Mouse (Mus musculus): ENCODE measurements around the gene Adtrp. TPM values are rescaled to one million over a fixed set of nuclear protein-coding genes. Genes with fewer than 3 reads are reported as not detected.

Gene Adtrp
- polyA plus RNA-seq, 1 experiment from 2014 or later: 1.0 TPM

GRCm38 (mm10) chr13:41846516-41846915 lies 968 bp downstream of the Adtrp start:
- H3K4me3 ChIP-seq (ENCODE audit: low read depth, low read length): no peak overlapping the region
- no peaks in the 10 kb centered on the region for H3K36me3 ChIP-seq (ENCODE audit: control insufficient read depth, insufficient read depth, low read length)
- no peak overlapping the region for H3K27ac ChIP-seq (ENCODE audit: low read depth)
- H3K4me2 ChIP-seq (ENCODE audit: low read length): no peak overlapping the region
- no peaks in the 10 kb centered on the region for H3K4me1 ChIP-seq (replicated peaks; ENCODE audit: control insufficient read depth, insufficient read depth, low read length)
- no peaks in the 10 kb centered on the region for H3K9me3 ChIP-seq (ENCODE audit: control insufficient read depth, low read length)
- no peak overlapping the region for H3K9ac ChIP-seq (ENCODE audit: low read length)
- no peak for DNase-seq (ENCODE audit: low spot score)
- 83% methylated on average over 5 of the region's 5 CpGs for WGBS
- no peak for ATAC-seq (replicated peaks; ENCODE audit: low FRiP score, low TSS enrichment, low read depth)
- H3K27me3 ChIP-seq (replicated peaks; ENCODE audit: control insufficient read depth, insufficient read depth, low read length): no peaks in the 10 kb centered on the region

DNA sequence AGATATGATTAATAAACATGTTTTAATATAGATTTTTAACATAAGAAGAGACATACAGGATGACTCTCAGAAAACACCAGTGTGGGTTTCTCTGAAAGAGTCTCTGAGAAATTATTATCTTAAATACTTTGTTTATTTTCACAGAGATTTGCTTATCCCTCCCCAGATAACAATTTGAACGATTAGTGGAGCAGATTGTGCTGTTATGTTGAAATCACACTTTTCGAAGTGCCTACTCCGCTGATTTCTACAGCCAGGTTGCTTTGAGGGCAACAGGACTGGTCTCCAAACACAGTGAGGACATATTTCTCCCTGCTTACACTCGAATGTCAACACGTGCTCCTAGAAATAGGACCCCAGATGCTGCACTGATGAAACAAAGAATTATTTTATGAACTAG lies 2.5 kb downstream of the Adtrp start:
- Histone ChIP-seq H3K36me3 (ENCODE audit: control insufficient read depth, insufficient read depth, low read length) (no peaks in the 10 kb centered on the region), H3K27me3 (replicated peaks; ENCODE audit: control insufficient read depth, insufficient read depth, low read length) (no peaks in the 10 kb centered on the region)
- WGBS: 46% methylated on average over 5 of the region's 5 CpGs

GRCm38 (mm10) chr13:41844071-41844470 lies 3.4 kb downstream of the Adtrp start:
- H3K9ac ChIP-seq (ENCODE audit: low read length): no peak overlapping the region
- H3K36me3 ChIP-seq (ENCODE audit: control insufficient read depth, insufficient read depth, low read length): no peaks in the 10 kb centered on the region
- H3K9me3 ChIP-seq (ENCODE audit: control insufficient read depth, low read length): no peaks in the 10 kb centered on the region
- WGBS: 77% methylated on average over 4 of the region's 4 CpGs
- H3K27ac ChIP-seq (ENCODE audit: low read depth): no peak overlapping the region
- H3K4me3 ChIP-seq (ENCODE audit: low read depth, low read length): no peak overlapping the region
- no peaks in the 10 kb centered on the region for H3K27me3 ChIP-seq (replicated peaks; ENCODE audit: control insufficient read depth, insufficient read depth, low read length)
- H3K4me1 ChIP-seq (replicated peaks; ENCODE audit: control insufficient read depth, insufficient read depth, low read length): no peaks in the 10 kb centered on the region
- DNase-seq (ENCODE audit: low spot score) (no peak), ATAC-seq (replicated peaks; ENCODE audit: low FRiP score, low TSS enrichment, low read depth) (no peak)
- H3K4me2 ChIP-seq (ENCODE audit: low read length): no peak overlapping the region

More for the DNA sequence above, 2.5 kb downstream of the Adtrp start:
- Histone ChIP-seq H3K4me1 (replicated peaks; ENCODE audit: control insufficient read depth, insufficient read depth, low read length) (no peaks in the 10 kb centered on the region), H3K9me3 (ENCODE audit: control insufficient read depth, low read length) (no peaks in the 10 kb centered on the region), H3K27ac (ENCODE audit: low read depth) (no peak overlapping the region), H3K9ac (ENCODE audit: low read length) (no peak overlapping the region), H3K4me2 (ENCODE audit: low read length) (no peak overlapping the region), H3K4me3 (ENCODE audit: low read depth, low read length) (no peak overlapping the region)
- no peak for ATAC-seq (replicated peaks; ENCODE audit: low FRiP score, low TSS enrichment, low read depth)
- DNase-seq (ENCODE audit: low spot score): no peak

GRCm38 (mm10) chr13:41833614-41834139 lies 13.8 kb downstream of the Adtrp start:
- no peaks in the 10 kb centered on the region for H3K4me1 ChIP-seq (replicated peaks; ENCODE audit: control insufficient read depth, insufficient read depth, low read length)
- 86% methylated on average over 8 of the region's 8 CpGs for WGBS
- no peak overlapping the region for H3K27ac ChIP-seq (ENCODE audit: low read depth)
- ATAC-seq (replicated peaks; ENCODE audit: low FRiP score, low TSS enrichment, low read depth) (no peak), DNase-seq (ENCODE audit: low spot score) (no peak)
- H3K4me2 ChIP-seq (ENCODE audit: low read length): no peak overlapping the region
- no peaks in the 10 kb centered on the region for H3K27me3 ChIP-seq (replicated peaks; ENCODE audit: control insufficient read depth, insufficient read depth, low read length)
- no peak overlapping the region for H3K4me3 ChIP-seq (ENCODE audit: low read depth, low read length)
- no peak overlapping the region for H3K9ac ChIP-seq (ENCODE audit: low read length)
- no peaks in the 10 kb centered on the region for H3K36me3 ChIP-seq (ENCODE audit: control insufficient read depth, insufficient read depth, low read length)
- H3K9me3 ChIP-seq (ENCODE audit: control insufficient read depth, low read length): no peaks in the 10 kb centered on the region

GRCm38 (mm10) chr13:41828296-41828754 lies 19.2 kb downstream of the Adtrp start:
- H3K9ac ChIP-seq (ENCODE audit: low read length): no peak overlapping the region
- no peak overlapping the region for H3K27ac ChIP-seq (ENCODE audit: low read depth)
- no peak for ATAC-seq (replicated peaks; ENCODE audit: low FRiP score, low TSS enrichment, low read depth)

DNA sequence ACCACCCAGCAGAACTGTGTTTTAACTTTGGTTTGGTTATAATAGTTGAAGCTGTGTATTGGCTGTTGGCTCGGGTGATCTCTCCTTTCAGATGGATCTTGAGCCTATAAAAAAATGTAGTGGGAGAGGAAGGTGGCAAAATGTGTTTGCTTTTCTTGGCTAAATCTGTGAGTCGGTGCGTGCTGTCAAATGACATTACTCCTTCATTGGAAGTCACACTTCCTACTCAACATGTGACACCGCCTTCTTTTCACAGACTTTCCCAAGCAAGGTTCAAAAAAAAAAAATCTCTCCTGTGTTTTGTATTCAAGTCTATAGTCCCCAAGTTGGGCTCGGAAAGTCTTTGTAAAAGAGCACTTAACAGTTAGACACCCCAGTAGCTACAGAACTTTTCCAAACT lies 19.9 kb downstream of the Adtrp start:
- Histone ChIP-seq H3K4me2 (ENCODE audit: low read length) (no peak overlapping the region), H3K27me3 (replicated peaks; ENCODE audit: control insufficient read depth, insufficient read depth, low read length) (no peaks in the 10 kb centered on the region), H3K36me3 (ENCODE audit: control insufficient read depth, insufficient read depth, low read length) (no peaks in the 10 kb centered on the region), H3K4me1 (replicated peaks; ENCODE audit: control insufficient read depth, insufficient read depth, low read length) (no peaks in the 10 kb centered on the region), H3K9ac (ENCODE audit: low read length) (no peak overlapping the region), H3K27ac (ENCODE audit: low read depth) (no peak overlapping the region), H3K9me3 (ENCODE audit: control insufficient read depth, low read length) (no peaks in the 10 kb centered on the region), H3K4me3 (ENCODE audit: low read depth, low read length) (no peak overlapping the region)
- no peak for DNase-seq (ENCODE audit: low spot score)
- no peak for ATAC-seq (replicated peaks; ENCODE audit: low FRiP score, low TSS enrichment, low read depth)
- 87% methylated on average over 5 of the region's 5 CpGs for WGBS

More at GRCm38 (mm10) chr13:41828296-41828754, 19.2 kb downstream of the Adtrp start:
- H3K4me2 ChIP-seq (ENCODE audit: low read length): no peak overlapping the region
- H3K4me3 ChIP-seq (ENCODE audit: low read depth, low read length): no peak overlapping the region
- no peaks in the 10 kb centered on the region for H3K4me1 ChIP-seq (replicated peaks; ENCODE audit: control insufficient read depth, insufficient read depth, low read length)
- no peaks in the 10 kb centered on the region for H3K36me3 ChIP-seq (ENCODE audit: control insufficient read depth, insufficient read depth, low read length)
- no peaks in the 10 kb centered on the region for H3K9me3 ChIP-seq (ENCODE audit: control insufficient read depth, low read length)
- 93% methylated on average over 8 of the region's 8 CpGs for WGBS
- no peaks in the 10 kb centered on the region for H3K27me3 ChIP-seq (replicated peaks; ENCODE audit: control insufficient read depth, insufficient read depth, low read length)
- no peak for DNase-seq (ENCODE audit: low spot score)

GRCm38 (mm10) chr13:41825379-41825966 lies 22.0 kb downstream of the Adtrp start:
- H3K4me3 ChIP-seq (ENCODE audit: low read depth, low read length): no peak overlapping the region
- DNase-seq (ENCODE audit: low spot score) (no peak), ATAC-seq (replicated peaks; ENCODE audit: low FRiP score, low TSS enrichment, low read depth) (no peak)
- no peaks in the 10 kb centered on the region for H3K36me3 ChIP-seq (ENCODE audit: control insufficient read depth, insufficient read depth, low read length)
- H3K4me1 ChIP-seq (replicated peaks; ENCODE audit: control insufficient read depth, insufficient read depth, low read length): no peaks in the 10 kb centered on the region
- H3K9ac ChIP-seq (ENCODE audit: low read length): no peak overlapping the region
- H3K27me3 ChIP-seq (replicated peaks; ENCODE audit: control insufficient read depth, insufficient read depth, low read length): no peaks in the 10 kb centered on the region
- H3K9me3 ChIP-seq (ENCODE audit: control insufficient read depth, low read length): no peaks in the 10 kb centered on the region
- 76% methylated on average over 11 of the region's 11 CpGs for WGBS
- no peak overlapping the region for H3K4me2 ChIP-seq (ENCODE audit: low read length)
- no peak overlapping the region for H3K27ac ChIP-seq (ENCODE audit: low read depth)

- WGBS: 71% methylated on average over 3 of the region's 3 CpGs
- Histone ChIP-seq H3K27me3 (replicated peaks; ENCODE audit: control insufficient read depth, insufficient read depth, low read length) (no peaks in the 10 kb centered on the region), H3K4me3 (ENCODE audit: low read depth, low read length) (no peak overlapping the region), H3K9me3 (ENCODE audit: control insufficient read depth, low read length) (no peaks in the 10 kb centered on the region), H3K4me2 (ENCODE audit: low read length) (no peak overlapping the region), H3K4me1 (replicated peaks; ENCODE audit: control insufficient read depth, insufficient read depth, low read length) (no peaks in the 10 kb centered on the region), H3K36me3 (ENCODE audit: control insufficient read depth, insufficient read depth, low read length) (no peaks in the 10 kb centered on the region), H3K27ac (ENCODE audit: low read depth) (no peak overlapping the region), H3K9ac (ENCODE audit: low read length) (no peak overlapping the region)
- no peak for ATAC-seq (replicated peaks; ENCODE audit: low FRiP score, low TSS enrichment, low read depth)
- no peak for DNase-seq (ENCODE audit: low spot score)
Measured at GRCm38 (mm10) chr13:41823077-41823476, 24.4 kb downstream of the Adtrp start.

- Histone ChIP-seq H3K36me3 (ENCODE audit: control insufficient read depth, insufficient read depth, low read length) (no peaks in the 10 kb centered on the region), H3K4me3 (ENCODE audit: low read depth, low read length) (no peak overlapping the region), H3K4me1 (replicated peaks; ENCODE audit: control insufficient read depth, insufficient read depth, low read length) (no peaks in the 10 kb centered on the region), H3K9ac (ENCODE audit: low read length) (no peak overlapping the region), H3K4me2 (ENCODE audit: low read length) (no peak overlapping the region), H3K27ac (ENCODE audit: low read depth) (no peak overlapping the region), H3K27me3 (replicated peaks; ENCODE audit: control insufficient read depth, insufficient read depth, low read length) (no peaks in the 10 kb centered on the region), H3K9me3 (ENCODE audit: control insufficient read depth, low read length) (no peaks in the 10 kb centered on the region)
- WGBS: 48% methylated on average over 2 of the region's 2 CpGs
- DNase-seq (ENCODE audit: low spot score): no peak
- no peak for ATAC-seq (replicated peaks; ENCODE audit: low FRiP score, low TSS enrichment, low read depth)
Measured at GRCm38 (mm10) chr13:41822617-41823016, 24.9 kb downstream of the Adtrp start.
